Mouse (Mus musculus) left cerebral cortex, postnatal 4 days (tissue): ENCODE data around the gene Wbp4. TPM values are rescaled to one million over a fixed set of nuclear protein-coding genes. Genes with fewer than 3 reads are reported as not detected.
"Not testable (repeated sequence)": the region's sequence is repeated elsewhere in the genome, so short reads cannot be mapped to it uniquely, and the experiment has no call there.

Source experiments
- DNase-seq: peaks from one replicate; pipeline ENCODE4 v3.0.0-alpha.2; 2022
- intact Hi-C: fragments of 180-260 bp; cut with DNase I; formaldehyde crosslinking; loops from one replicate; pipeline ENCODE4 v1.15.1; 2025
- total RNA-seq, 2 experiments: library from RNA; stranded (reverse); gene quantifications; 2 replicates each; pipeline ENCODE4 v1.2.3; 2021

Wbp4 gene
- total RNA-seq, 2 experiments from 2014 or later = 46.0 to 47.6 TPM

- intact Hi-C loops = loop anchor here (5.0 kb wide), 2 partner anchors 68 to 343 kb away; partner anchors contain the start of gene Mtrf1
- DNase-seq = no peak
Measured at GRCm38 (mm10) chr14:79465623-79466022, 15.7 kb downstream of the Wbp4 start.

DNA sequence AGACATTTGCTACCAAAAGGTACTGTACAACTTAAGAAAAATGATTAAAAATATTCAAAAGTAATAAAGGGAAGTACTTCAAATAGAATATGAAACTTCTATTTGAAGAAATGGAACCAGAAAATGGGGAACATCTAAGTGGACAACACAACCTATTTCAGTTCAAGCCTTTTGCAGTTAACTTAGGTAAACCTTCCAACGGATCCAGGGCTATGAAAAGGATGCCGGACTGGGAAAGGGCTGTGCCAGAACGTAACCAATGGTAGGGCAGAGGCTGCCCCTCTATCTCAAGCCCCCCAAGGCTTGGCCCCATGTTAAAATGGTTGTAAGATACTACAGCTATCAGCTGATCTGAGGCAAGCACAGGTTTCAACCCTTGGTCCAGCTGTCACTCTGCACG is 20.3 kb downstream of the Wbp4 start:
- intact Hi-C loops = no loop called here
- DNase-seq = no peak

GRCm38 (mm10) chr14:79460401-79460800 is 20.9 kb downstream of the Wbp4 start:
- intact Hi-C loops = no loop called here
- DNase-seq = no peak

GRCm38 (mm10) chr14:79452591-79452934 is 28.8 kb downstream of the Wbp4 start:
- intact Hi-C loops = not testable (repeated sequence)

DNA sequence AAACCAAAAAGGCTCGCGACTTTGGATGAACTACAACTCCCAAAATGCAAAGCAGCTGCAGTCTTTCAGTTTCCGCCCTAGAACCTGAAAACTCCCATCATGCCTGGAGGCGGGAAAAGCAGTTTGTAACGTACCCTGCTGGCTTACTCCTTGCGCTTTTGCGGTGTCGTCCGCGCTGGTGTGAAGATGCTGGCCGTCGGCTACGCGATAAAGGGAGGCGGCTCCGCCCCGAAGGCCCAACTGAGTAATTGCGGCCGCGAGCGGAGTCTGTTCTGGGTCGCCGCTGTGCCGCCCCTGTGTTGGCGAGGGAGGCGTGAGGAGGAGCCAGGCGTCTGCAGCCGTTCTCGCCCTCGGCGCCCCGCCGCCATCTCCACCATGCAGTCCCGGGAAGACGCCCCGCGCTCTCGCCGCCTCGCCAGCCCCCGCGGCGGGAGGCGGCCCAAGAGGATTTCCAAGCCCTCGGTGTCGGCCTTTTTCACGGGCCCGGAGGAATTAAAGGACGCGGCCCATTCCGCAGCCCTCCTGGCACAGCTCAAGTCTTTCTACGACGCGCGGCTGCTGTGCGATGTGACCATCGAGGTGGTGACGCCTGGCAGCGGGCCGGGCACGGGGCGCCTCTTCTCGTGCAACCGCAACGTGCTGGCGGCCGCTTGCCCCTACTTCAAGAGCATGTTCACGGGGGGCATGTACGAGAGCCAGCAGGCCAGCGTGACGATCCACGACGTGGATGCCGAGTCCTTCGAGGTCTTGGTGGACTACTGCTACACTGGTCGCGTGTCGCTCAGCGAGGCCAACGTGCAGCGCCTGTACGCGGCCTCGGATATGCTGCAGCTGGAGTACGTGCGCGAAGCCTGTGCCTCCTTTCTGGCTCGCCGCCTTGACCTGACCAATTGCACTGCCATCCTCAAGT is 29.4 kb downstream of the Wbp4 start, which contains the start of gene Kbtbd6:
Gene Kbtbd6, plus strand, starts transcription at position 155 of the 910 bp plus-strand sequence.
- DNase-seq = peak; percentile 75
- intact Hi-C loops = not testable (repeated sequence)

More at GRCm38 (mm10) chr14:79452591-79452934, 28.8 kb downstream of the Wbp4 start:
- not testable (repeated sequence) for DNase-seq

- peak; percentile 49 for DNase-seq
- intact Hi-C loops = no loop called here
Measured at GRCm38 (mm10) chr14:79445055-79445620, 36.2 kb downstream of the Wbp4 start.

GRCm38 (mm10) chr14:79444601-79445000 is 36.7 kb downstream of the Wbp4 start:
- intact Hi-C loops = no loop called here
- no peak for DNase-seq

- DNase-seq = no peak
- intact Hi-C loops = no loop called here
Measured at GRCm38 (mm10) chr14:79441441-79441840, 39.9 kb downstream of the Wbp4 start.

DNA sequence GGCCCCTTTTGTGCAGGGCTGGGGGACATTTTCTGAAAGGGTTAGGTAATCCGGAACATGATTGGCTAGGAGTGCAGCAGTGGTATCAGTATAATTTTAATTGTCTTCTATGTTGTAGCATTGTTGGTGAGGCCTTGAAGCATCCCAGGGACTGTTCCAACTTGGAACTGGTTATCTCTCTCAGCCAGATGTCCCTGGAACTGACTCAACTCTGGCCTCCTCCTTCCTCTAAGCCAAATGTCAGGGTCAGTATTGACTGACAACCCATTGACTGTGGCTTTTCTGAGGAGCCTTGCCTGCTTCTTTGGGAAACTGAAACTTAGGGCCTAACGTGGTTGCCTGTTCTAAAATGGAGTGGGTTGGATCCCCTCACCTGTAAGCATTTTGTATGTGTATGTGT is 40.7 kb downstream of the Wbp4 start:
- no peak for DNase-seq
- intact Hi-C loops = no loop called here

GRCm38 (mm10) chr14:79434068-79434467 is 47.3 kb downstream of the Wbp4 start:
- DNase-seq = no peak
- intact Hi-C loops = no loop called here

DNA sequence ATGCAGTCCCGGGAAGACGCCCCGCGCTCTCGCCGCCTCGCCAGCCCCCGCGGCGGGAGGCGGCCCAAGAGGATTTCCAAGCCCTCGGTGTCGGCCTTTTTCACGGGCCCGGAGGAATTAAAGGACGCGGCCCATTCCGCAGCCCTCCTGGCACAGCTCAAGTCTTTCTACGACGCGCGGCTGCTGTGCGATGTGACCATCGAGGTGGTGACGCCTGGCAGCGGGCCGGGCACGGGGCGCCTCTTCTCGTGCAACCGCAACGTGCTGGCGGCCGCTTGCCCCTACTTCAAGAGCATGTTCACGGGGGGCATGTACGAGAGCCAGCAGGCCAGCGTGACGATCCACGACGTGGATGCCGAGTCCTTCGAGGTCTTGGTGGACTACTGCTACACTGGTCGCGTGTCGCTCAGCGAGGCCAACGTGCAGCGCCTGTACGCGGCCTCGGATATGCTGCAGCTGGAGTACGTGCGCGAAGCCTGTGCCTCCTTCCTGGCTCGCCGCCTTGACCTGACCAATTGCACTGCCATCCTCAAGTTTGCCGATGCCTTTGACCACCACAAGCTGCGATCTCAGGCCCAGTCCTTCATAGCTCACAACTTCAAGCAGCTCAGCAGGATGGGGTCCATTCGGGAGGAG is 54.5 kb downstream of the Wbp4 start:
- intact Hi-C loops, DNase-seq: not testable (repeated sequence)

DNA sequence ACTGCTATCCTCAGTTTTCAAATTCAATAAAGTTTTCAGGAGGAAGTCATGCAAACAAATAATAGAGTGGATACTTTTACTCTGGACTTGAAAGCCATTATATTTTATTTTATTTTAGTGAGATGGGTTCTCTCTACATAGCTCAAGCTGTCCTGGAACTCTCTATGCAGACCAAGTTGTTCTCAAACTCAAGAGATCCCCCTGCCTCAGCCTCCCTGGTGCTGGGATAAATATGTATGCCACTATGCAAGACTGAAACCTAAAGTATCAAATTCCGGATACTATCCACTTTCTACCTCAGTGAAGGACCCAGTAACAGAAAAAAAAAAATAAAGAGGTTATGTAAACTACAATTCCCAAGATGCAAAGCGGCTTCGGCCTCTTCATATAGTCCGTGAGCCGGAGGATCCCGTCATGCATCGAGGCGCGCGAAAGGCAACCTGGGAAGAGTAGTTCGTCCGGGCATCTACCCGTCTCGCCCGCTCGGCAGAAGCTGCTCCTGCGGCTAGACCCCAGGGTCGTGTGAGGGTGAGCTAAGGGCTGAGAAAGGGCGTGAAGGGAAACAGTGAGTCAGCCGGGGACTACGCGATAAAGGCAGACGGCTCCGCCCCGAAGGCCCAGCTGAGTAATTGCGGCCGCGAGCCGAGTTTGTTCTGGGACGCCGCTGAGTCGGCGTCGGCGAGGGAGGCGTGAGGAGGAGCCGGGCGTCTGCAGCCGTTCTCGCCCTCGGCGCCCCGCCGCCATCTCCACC is 55.2 kb downstream of the Wbp4 start, which contains the start of gene Kbtbd7:
Gene Kbtbd7, plus strand, starts transcription at position 533 of the 751 bp plus-strand sequence.
- intact Hi-C loops = no loop called here

DNA sequence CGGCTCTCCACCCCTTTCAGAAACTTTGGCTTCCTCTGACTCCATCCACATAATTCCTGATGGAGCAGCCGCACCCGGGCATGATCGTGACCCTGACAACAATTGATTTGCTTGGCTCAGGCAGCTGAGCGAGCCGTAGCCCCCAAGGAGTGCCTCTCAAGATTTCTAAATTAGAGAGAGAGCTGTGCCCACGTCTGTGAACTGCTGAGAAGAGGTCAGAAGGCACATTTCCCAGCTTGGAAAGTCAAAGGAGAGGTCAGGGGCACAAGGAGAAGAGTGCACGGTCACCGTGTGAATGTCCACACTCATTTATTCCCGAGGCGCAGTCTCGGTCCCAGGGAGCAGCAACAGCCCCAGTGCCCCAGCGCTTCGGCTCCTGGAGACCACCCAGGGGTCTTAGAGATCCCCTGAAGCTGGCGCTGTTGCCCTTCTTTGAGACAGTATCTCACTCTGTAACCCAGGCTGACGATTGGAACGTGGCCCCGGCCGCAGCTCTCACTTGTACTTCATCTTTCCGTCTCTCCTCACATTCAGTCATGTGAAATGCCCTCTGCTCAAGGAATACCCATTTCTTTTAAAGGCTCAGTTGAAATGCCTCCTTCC is 61.1 kb downstream of the Wbp4 start:
- DNase-seq = peak; percentile 37
- intact Hi-C loops = no loop called here

More for the DNA sequence above, 55.2 kb downstream of the Wbp4 start, which contains the start of gene Kbtbd7:
- DNase-seq = peak; percentile 93

GRCm38 (mm10) chr14:79413121-79413520 is 68.2 kb downstream of the Wbp4 start:
- intact Hi-C loops = no loop called here
- DNase-seq = no peak

- intact Hi-C loops = no loop called here
- DNase-seq = no peak
Measured at GRCm38 (mm10) chr14:79410662-79411061, 70.7 kb downstream of the Wbp4 start.

Other genes with a start within 250 kb of the Wbp4 start
- not detected for gene Zfp957, start 234.2 kb downstream of the Wbp4 start, total RNA-seq
- gene Rgcc, start 179.9 kb downstream of the Wbp4 start, total RNA-seq = 10 to 100 TPM; 21.4 to 21.8 TPM
- 10 to 100 TPM; 12.6 to 13.8 TPM for gene Naa16, start 90.7 kb downstream of the Wbp4 start, total RNA-seq
- gene Mtrf1, start 83.7 kb downstream of the Wbp4 start, total RNA-seq = 1 to 10 TPM; 4.7 to 5.0 TPM
- gene Kbtbd7, start 55.0 kb downstream of the Wbp4 start, total RNA-seq = 10 to 100 TPM; 37.5 to 40.7 TPM
- 1 to 10 TPM; 1.3 to 2.7 TPM for gene Kbtbd6, start 29.7 kb downstream of the Wbp4 start, total RNA-seq
- 1 to 10 TPM; 5.4 to 6.1 TPM for gene Elf1, start 326 bp downstream of the Wbp4 start, total RNA-seq
- 10 to 100 TPM; 74.3 to 83.4 TPM for gene Sugt1, start 106.2 kb upstream of the Wbp4 start, total RNA-seq
- 1 to 10 TPM in 1 of 2 experiments, under 1 TPM in 1; 0.64 to 1.6 TPM for gene Cnmd, start 180.7 kb upstream of the Wbp4 start, total RNA-seq